Mouse (Mus musculus): Measurements from ENCODE around the gene Hist1h3e. TPM values are rescaled to one million over a fixed set of nuclear protein-coding genes. Genes with fewer than 3 reads are reported as not detected.
"Not testable (repeated sequence)": the region's sequence is repeated elsewhere in the genome, so short reads cannot be mapped to it uniquely, and the experiment has no call there.

The Hist1h3e gene
- polyA plus RNA-seq (2017; shearing (Covaris generic)): 1 to 10 TPM in 2 of 3 experiments, under 1 TPM in 1; 0.89 to 4.0 (median 4.0) TPM

- peak; percentile 96 for ATAC-seq
Observed at GRCm38 (mm10) chr13:23561883-23562659, at the start of gene Hist1h3e. TSS of gene Hist1h3e (minus strand) at chr13:23562369.

GRCm38 (mm10) chr13:23611638-23612037, 49.5 kb upstream of the Hist1h3e start:
- ATAC-seq: no peak

- no peak for ATAC-seq
Observed at GRCm38 (mm10) chr13:23610393-23610792, 48.2 kb upstream of the Hist1h3e start.

- no peak for ATAC-seq
Observed at GRCm38 (mm10) chr13:23609844-23610243, 47.7 kb upstream of the Hist1h3e start.

- no peak for ATAC-seq
Observed at GRCm38 (mm10) chr13:23609209-23609608, 47.0 kb upstream of the Hist1h3e start.

GRCm38 (mm10) chr13:23605052-23605451, 42.9 kb upstream of the Hist1h3e start:
- ATAC-seq: no peak

GRCm38 (mm10) chr13:23604452-23604851, 42.3 kb upstream of the Hist1h3e start:
- ATAC-seq: no peak

GRCm38 (mm10) chr13:23603182-23603699, 41.1 kb upstream of the Hist1h3e start:
- ATAC-seq: no peak

GRCm38 (mm10) chr13:23597957-23598356, 35.8 kb upstream of the Hist1h3e start:
- peak; percentile 76 for ATAC-seq

GRCm38 (mm10) chr13:23595622-23596372, 33.6 kb upstream of the Hist1h3e start:
- ATAC-seq: no peak

GRCm38 (mm10) chr13:23595185-23595584, 33.0 kb upstream of the Hist1h3e start:
- no peak for ATAC-seq

GRCm38 (mm10) chr13:23593051-23593770, 31.0 kb upstream of the Hist1h3e start:
- ATAC-seq: peak; percentile 52

- no peak for ATAC-seq
Observed at GRCm38 (mm10) chr13:23592614-23593013, 30.4 kb upstream of the Hist1h3e start.

GRCm38 (mm10) chr13:23591886-23592285, 29.7 kb upstream of the Hist1h3e start:
- not testable (repeated sequence) for ATAC-seq

GRCm38 (mm10) chr13:23591206-23591605, 29.0 kb upstream of the Hist1h3e start:
- ATAC-seq: no peak

- ATAC-seq: no peak
Observed at GRCm38 (mm10) chr13:23586940-23587225, 24.7 kb upstream of the Hist1h3e start.

GRCm38 (mm10) chr13:23586099-23586939, 24.1 kb upstream of the Hist1h3e start:
- ATAC-seq: no peak

- peak; percentile 81 for ATAC-seq
Observed at GRCm38 (mm10) chr13:23585442-23586098, 23.4 kb upstream of the Hist1h3e start.

- peak; percentile 36 for ATAC-seq
Observed at GRCm38 (mm10) chr13:23585029-23585441, 22.9 kb upstream of the Hist1h3e start.

GRCm38 (mm10) chr13:23584331-23584730, 22.2 kb upstream of the Hist1h3e start:
- ATAC-seq: no peak

- ATAC-seq: no peak
Observed at GRCm38 (mm10) chr13:23583387-23584068, 21.4 kb upstream of the Hist1h3e start.

Data from inflammation-experienced regulatory T-cells, adult 6 months (primary cell).